10 mouse cellular contexts compared by ENCODE assay signal in the genomic region with DNA sequence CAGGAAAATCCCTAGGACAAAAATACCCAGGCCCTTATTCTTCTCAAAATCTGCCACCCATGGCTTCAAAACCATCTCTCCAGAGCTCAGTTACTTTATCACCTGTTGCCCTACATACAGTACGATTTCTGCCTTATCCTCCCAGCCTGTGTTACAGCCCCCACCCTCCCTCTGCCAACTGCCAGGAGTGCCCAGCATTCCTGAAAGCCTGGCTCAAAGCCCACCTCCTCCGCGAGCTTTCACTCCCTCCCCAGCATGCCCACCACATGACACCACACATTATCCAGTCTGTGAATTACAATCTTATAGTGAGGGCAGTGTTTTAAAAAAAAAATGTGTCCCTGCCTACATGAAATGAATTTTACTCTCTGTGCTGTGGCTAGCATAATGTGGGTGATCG.
DNase-seq lines count a peak whose midpoint lies in the region; ATAC-seq and TF ChIP-seq lines count a peak whose summit lies in the region.
"Had no signal": no experiment of that assay in that cellular context is flagged by ENCODE, and none has a peak within 500 bp of the region (broad histone marks: within the 10 kb centered on the region; RNA-seq: fewer than 3 reads in every experiment).

No protein-coding gene starts in this region.

- no peaks in the 10 kb centered on the region for H3K27me3 ChIP-seq in stomach, embryonic 14.5 days (ENCODE audit: control insufficient read depth, insufficient read depth, low read length)
- no peaks in the 10 kb centered on the region for H3K27me3 ChIP-seq in stomach, postnatal 0 days (ENCODE audit: control insufficient read depth, insufficient read depth, low read length)

- H3K27ac ChIP-seq in stomach, embryonic 14.5 days (ENCODE audit: low read length), result no peak overlapping the region
- H3K27ac ChIP-seq in stomach, postnatal 0 days (replicated peaks), result no peak overlapping the region
- H3K27ac ChIP-seq: liver, embryonic 14.5 days had no signal

- DNase-seq in gastrocnemius, postnatal 14 days, result peak; percentile 27
- no peak for DNase-seq in gastrocnemius, postnatal 25 days
- no peak for DNase-seq in stomach, postnatal 0 days (ENCODE audit: low spot score)
- DNase-seq in left cerebral cortex, postnatal 36 days (ENCODE audit: low spot score in 2 of 2), result peak; percentile 33 to 50
- DNase-seq in testis, postnatal 10 days (ENCODE audit: low spot score), result peak; percentile 80
- no peak for DNase-seq in kidney, adult 8-10 months
- DNase-seq: gastrocnemius, postnatal 36 days had no signal

- no peak for TF ChIP-seq EP300 in stomach, postnatal 0 days (optimal IDR thresholded peaks at IDR 0.05)

- H3K9me3 ChIP-seq in stomach, embryonic 14.5 days (ENCODE audit: control insufficient read depth, low read depth, low read length), result no peaks in the 10 kb centered on the region
- H3K9me3 ChIP-seq in stomach, postnatal 0 days (ENCODE audit: control insufficient read depth, low read length), result no peaks in the 10 kb centered on the region

- H3K4me3 ChIP-seq in stomach, embryonic 14.5 days (ENCODE audit: low read depth, low read length), result no peak overlapping the region
- H3K4me3 ChIP-seq in stomach, postnatal 0 days (ENCODE audit: low read depth, low read length), result no peak overlapping the region

- H3K36me3 ChIP-seq in stomach, embryonic 14.5 days (ENCODE audit: control insufficient read depth, insufficient read depth, low read length), result no peaks in the 10 kb centered on the region
- H3K36me3 ChIP-seq in stomach, postnatal 0 days (ENCODE audit: control insufficient read depth, insufficient read depth, low read length), result no peaks in the 10 kb centered on the region

- no peak overlapping the region for H3K4me2 ChIP-seq in stomach, embryonic 14.5 days (replicated peaks; ENCODE audit: low read depth, low read length)
- no peak overlapping the region for H3K4me2 ChIP-seq in stomach, postnatal 0 days (replicated peaks; ENCODE audit: low read depth)

- no peaks in the 10 kb centered on the region for H3K4me1 ChIP-seq in stomach, embryonic 14.5 days (ENCODE audit: control insufficient read depth, insufficient read depth, low read length)
- no peaks in the 10 kb centered on the region for H3K4me1 ChIP-seq in stomach, postnatal 0 days (replicated peaks; ENCODE audit: control insufficient read depth, insufficient read depth)

- TF ChIP-seq CTCF in stomach, postnatal 0 days (IDR thresholded peaks at IDR 0.05; ENCODE audit: low read depth), result no peak

- 0 out of 2 replicates have a peak, but pooled peaks have one; percentile 46 for ATAC-seq in stomach, embryonic 14.5 days (ENCODE audit: insufficient number of reproducible peaks, insufficient read depth, low FRiP score, low read depth)
- ATAC-seq in stomach, postnatal 0 days (ENCODE audit: low FRiP score, low TSS enrichment), result no peak; the same call in 1 of the 2 replicates
- no peak for ATAC-seq in inflammation-experienced regulatory T-cells, adult 6 months

- intact Hi-C loops in gastrocnemius, postnatal 14 days (cut with DNase I; ENCODE audit: low total_unique reads), result no loop called here
- intact Hi-C loops in left cerebral cortex, postnatal 36 days (cut with DNase I), result no loop called here

- H3K9ac ChIP-seq in stomach, embryonic 14.5 days (replicated peaks; ENCODE audit: low read depth, low read length), result no peak overlapping the region
- H3K9ac ChIP-seq in stomach, postnatal 0 days (ENCODE audit: low read length), result no peak overlapping the region
- H3K9ac ChIP-seq: liver, embryonic 14.5 days had no signal

- 74% methylated on average over 4 of the region's 4 CpGs for WGBS in stomach, embryonic 14.5 days
- WGBS in stomach, postnatal 0 days, result 58% methylated on average over 4 of the region's 4 CpGs

Comparison
In these comparisons a context has a peak if more than half of its experiments do, and no peak if none do; other contexts are left out.
1. DNase-seq: peak in gastrocnemius, postnatal 14 days (single experiment), left cerebral cortex, postnatal 36 days (2 of 2) and testis, postnatal 10 days (single experiment); none in gastrocnemius, postnatal 25 days (single experiment), stomach, postnatal 0 days (single experiment) and kidney, adult 8-10 months (0 of 2).